Mouse (Mus musculus) erythroblast, embryonic 14.5 days (primary cell): ENCODE data around the gene Glod4.

Experiments used
- GATA1 ChIP-seq: IDR thresholded peaks from 2 replicates; pipeline ENCODE4 v1.6.1; 2012; ENCODE audit warnings: low read length, inconsistent platforms, mixed read lengths
- TAL1 ChIP-seq: IDR thresholded peaks from 3 replicates; pipeline ENCODE4 v1.6.1; 2012; ENCODE audit warnings: low read length, inconsistent platforms, mixed read lengths

DNA sequence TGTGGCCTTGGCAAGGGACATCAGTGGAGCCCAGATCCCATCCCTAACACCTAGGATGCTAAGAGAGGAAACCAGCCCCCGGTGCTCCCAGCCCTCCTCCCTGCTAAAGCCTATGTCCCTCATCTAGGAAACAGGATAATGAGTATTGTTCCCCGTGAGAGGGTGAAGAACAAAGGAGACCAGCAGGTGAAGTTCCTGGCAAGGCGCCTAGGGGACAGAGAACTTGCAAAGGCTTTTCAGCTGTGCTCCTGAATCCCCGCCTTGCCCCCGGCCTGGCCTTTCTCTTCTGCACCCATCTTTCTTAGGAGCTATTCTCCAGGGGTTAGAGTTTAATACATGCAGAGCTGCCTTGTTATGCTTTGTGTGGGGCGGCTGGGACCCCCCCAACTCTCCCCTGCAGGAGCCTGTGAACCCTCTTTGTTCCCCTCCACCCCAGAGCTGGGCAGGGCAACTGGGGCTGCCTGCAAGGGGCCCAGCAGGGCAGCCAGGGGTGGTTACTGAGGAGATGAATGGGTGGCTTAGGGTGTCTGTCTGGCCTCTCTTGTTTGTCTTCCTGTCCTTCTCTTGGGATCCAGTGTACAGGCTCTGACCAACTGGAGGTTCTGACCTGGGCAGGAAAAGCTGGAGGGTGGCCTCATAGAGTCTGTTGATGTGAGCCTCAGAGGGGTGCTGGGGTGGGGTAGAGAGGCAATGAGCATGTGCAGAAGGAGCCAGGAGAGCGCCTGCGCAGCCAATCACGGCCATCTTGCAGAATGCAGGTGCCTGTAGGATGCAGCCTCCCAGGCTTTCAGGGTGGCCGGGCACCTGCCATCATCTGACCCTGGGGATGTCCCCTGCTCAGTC is 16.9 kb upstream of the Glod4 start:
- TF ChIP-seq GATA1 (no peak), TAL1 (no peak)
